Mouse (Mus musculus): ENCODE measurements around the gene Uchl3.

Uchl3 gene

GRCm38 (mm10) chr14:101653581-101654525 is at the start of gene Uchl3:
Uchl3 (plus strand) TSS chr14:101653967.
- peak; percentile 95 for DNase-seq

DNA sequence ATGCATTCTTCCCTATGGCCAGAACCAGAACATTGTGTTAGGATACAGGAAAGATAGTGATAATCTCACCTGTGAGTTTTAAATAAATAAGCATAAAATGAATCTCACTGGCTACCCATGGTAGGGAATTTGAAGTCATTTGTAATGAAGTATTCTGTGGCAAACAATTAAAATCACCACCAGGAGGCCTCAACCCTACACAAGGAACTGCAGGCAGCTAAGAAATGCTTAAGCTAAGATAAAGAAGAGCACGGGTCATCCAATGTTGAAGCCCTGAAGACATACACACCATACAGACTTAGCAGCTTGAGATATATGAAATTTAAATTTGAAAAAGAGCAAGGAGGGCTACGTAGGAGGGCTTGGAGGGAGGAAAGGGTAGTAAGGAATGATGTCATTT is 47.9 kb upstream of the Uchl3 start:
- DNase-seq = peak; percentile 12

DNA sequence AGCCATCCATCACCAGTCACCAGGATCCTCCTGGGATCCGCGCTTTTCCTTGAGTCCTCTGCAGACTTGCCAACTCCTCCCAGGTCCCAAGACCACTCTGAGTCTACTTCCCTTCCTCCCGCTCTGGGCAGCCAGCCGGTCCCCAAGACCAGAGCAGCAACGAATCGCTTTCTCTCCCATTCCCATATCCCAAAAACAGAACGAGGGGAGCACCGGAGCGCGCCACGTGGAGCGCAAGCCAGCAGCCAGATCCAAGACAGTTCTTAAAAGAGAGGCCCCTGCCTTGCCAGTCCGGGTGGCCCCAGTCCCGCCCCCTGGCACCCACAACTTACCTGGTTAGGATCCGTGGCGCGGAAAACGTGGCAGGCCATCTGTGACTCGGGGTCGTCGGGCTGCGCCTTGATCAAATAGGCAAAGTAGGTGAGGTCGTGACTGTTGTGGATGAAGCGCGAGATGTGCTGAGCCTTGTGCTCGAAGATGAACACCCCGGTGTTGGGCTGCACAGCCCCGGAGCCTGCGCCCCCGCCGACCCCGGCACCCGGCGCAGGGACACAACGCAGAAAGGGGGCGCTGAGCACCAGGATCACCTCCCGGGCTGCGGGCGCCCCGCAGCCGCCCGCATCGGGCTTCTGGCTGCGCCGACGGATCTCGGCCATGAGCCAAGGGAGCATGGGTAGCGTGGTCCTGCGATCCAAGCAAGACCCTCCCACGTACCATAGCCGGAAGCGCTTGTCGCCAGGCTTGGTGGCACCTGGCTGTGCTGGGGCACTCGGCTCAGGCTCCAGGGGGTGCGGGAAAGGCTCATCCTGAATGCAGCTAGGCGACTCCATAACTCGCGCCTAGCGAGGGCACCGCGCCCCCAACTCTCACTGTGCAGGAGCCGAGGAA is 45.9 kb upstream of the Uchl3 start:
- peak; percentile 68 for DNase-seq

- DNase-seq = peak; percentile 90
Observed at GRCm38 (mm10) chr14:101608519-101609368, 45.0 kb upstream of the Uchl3 start, which contains the start of gene Tbc1d4. Tbc1d4 (minus strand) TSS chr14:101609191.

- DNase-seq = no peak
Observed at GRCm38 (mm10) chr14:101610701-101611100, 43.1 kb upstream of the Uchl3 start.

DNA sequence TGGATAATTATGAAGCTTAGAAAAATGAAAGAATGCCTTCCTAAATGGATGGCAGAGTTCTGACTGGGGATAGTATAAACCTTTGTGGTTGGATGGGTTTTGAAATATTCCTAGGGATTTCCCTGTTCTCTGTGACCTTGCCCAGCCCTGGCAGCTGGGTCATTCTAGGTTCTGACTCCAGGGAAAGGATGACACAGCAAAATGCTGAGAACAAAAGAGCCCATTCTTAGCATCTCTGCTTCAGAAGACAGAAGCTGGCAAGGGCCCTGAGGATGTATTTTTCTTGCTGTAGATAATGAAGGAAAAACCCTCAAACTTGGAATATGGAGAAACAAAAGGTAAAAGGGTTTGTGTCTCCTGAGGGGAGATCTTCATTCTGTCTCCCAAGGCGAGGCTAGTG is 40.6 kb upstream of the Uchl3 start:
- DNase-seq = peak; percentile 16

- DNase-seq = no peak
Observed at GRCm38 (mm10) chr14:101616178-101616577, 37.6 kb upstream of the Uchl3 start.

GRCm38 (mm10) chr14:101617680-101618079 is 36.1 kb upstream of the Uchl3 start:
- DNase-seq = no peak

DNA sequence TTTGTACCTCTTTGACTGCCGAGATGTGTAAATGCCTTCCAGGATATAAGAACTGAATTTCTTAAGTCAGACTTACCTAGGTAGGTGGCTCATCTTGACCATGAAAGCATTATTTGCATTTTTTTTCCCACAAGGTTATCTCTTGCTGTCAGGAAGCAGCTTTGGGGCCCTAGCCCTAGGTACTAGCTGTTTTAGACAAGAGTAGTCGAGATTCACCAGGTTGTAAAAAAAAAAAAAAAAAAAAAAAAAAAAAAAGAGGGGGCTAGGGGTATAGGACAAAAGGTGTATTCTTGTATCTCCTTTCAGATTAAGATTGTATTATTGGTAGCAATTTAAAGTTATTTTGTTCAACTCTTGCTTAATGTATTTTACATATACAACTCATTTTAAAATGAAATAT is 23.2 kb upstream of the Uchl3 start:
- DNase-seq = no peak

GRCm38 (mm10) chr14:101635765-101636164 is 18.0 kb upstream of the Uchl3 start:
- no peak for DNase-seq

- DNase-seq = no peak
Observed at GRCm38 (mm10) chr14:101637381-101637780, 16.4 kb upstream of the Uchl3 start.

- peak; percentile 95 for DNase-seq
Observed at GRCm38 (mm10) chr14:101640153-101640843, 13.5 kb upstream of the Uchl3 start, which contains the start of gene Commd6. Commd6 (minus strand) TSS chr14:101640686.

- DNase-seq = no peak
Observed at GRCm38 (mm10) chr14:101644948-101645347, 8.8 kb upstream of the Uchl3 start.

- no peak for DNase-seq
Observed at GRCm38 (mm10) chr14:101650551-101650950, 3.2 kb upstream of the Uchl3 start.

DNA sequence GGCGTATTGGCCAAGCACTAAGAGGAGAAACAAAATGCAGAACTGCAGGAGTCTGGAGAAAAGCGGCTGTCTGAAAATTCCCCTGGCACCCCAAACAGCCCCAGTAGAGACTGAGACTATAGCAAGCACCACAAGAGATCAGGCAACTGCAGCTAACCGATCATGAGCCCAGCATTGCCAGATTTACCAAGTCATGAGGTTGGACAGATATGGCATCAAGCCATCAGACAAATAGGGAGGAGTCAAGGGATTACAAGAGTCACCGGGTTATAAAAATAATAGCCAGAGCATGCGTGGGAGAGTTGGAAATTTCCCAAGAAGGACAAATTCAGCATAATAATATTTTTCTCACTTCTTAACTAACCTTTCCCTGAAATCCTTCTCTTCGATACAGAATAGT is 1.2 kb upstream of the Uchl3 start:
- DNase-seq = no peak

- peak; percentile 15 for DNase-seq
Observed at GRCm38 (mm10) chr14:101654526-101654909, 751 bp downstream of the Uchl3 start.

GRCm38 (mm10) chr14:101656307-101656706 is 2.5 kb downstream of the Uchl3 start:
- DNase-seq = no peak

DNA sequence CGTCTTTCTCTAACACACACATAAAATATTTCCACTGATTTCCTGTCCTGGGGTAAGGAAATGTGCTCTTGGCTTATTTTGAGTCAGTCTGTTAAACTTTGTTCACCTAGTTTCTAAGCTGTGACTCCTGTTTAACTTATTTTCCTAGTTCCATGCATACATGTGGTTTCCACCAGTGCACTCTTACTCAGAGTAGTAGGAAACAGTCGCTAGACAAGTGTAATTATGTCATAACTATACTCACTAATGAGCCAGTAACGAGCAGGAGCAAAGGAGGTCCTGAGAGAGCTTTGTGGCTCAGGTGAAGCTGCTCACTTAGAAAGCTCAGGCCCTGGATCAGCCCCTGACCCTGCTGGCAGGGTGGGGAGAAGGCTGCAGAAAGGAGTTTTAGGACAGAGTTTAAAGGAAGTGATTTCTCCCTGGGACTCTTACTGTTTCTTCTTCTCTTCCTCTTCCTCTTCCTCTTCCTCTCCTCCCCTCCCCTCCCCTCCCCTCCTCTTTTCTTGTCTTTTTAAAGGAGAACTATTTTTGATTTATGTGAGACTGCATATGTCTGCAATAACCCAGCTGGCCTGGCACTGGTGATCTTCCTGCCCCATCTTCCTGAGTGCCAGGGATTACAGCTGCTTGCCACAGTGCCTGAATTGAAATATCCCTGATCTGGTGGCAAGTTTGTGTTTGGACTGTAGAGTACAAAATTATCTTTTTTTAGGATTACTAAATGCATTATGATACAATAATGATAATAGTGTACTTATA is 8.1 kb downstream of the Uchl3 start:
- DNase-seq = no peak

- no peak for DNase-seq
Observed at GRCm38 (mm10) chr14:101664274-101664673, 10.5 kb downstream of the Uchl3 start.

DNA sequence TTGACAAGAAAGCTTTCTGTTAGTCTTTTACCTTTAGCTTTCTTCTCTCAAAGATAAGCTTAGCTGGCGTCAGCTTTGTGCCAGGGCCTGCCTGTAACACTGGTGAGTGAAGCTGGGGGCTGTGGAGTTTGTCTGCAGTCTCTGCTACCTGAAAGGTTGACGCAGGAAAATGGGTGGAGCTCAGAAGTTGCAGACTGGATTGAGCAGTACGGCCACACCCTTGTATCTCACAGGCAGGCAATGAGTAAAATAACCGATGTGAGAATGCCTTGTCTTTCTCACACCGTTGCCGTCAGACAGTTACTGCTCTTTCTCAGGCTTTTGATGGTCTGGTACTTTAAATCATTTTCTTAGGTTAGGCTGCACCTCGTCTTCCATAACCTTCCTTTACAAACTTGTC is 12.3 kb downstream of the Uchl3 start:
- DNase-seq = no peak

- DNase-seq = no peak
Observed at GRCm38 (mm10) chr14:101666536-101666935, 12.8 kb downstream of the Uchl3 start.

All from retina, postnatal 1 day (tissue).